Mouse (Mus musculus): Measurements from ENCODE around the gene Fam129a. TPM values are rescaled to one million over a fixed set of nuclear protein-coding genes. Genes with fewer than 3 reads are reported as not detected.

Gene Fam129a
- total RNA-seq, 2 experiments from 2014 or later, result 38.4 to 44.0 TPM

- intact Hi-C loops (cut with DNase I), result no loop called here
- no peak for DNase-seq
Observed at GRCm38 (mm10) chr1:151660883-151661282, 89.9 kb downstream of the Fam129a start.

GRCm38 (mm10) chr1:151661684-151662439 lies 90.9 kb downstream of the Fam129a start:
- peak in 1 of 2 experiments; percentile 46 for DNase-seq
- intact Hi-C loops (cut with DNase I), result no loop called here

GRCm38 (mm10) chr1:151662958-151663357 lies 92.0 kb downstream of the Fam129a start:
- intact Hi-C loops (cut with DNase I), result no loop called here
- no peak for DNase-seq

- intact Hi-C loops (cut with DNase I), result no loop called here
- DNase-seq, result no peak
Observed at GRCm38 (mm10) chr1:151664384-151664783, 93.4 kb downstream of the Fam129a start.

- no peak for DNase-seq
- intact Hi-C loops (cut with DNase I), result no loop called here
Observed at GRCm38 (mm10) chr1:151664837-151665431, 93.9 kb downstream of the Fam129a start.

- intact Hi-C loops (cut with DNase I), result no loop called here
Observed at GRCm38 (mm10) chr1:151667351-151668074, 96.5 kb downstream of the Fam129a start.

GRCm38 (mm10) chr1:151670006-151670591 lies 99.1 kb downstream of the Fam129a start:
- DNase-seq, result no peak
- intact Hi-C loops (cut with DNase I), result no loop called here

More at GRCm38 (mm10) chr1:151667351-151668074, 96.5 kb downstream of the Fam129a start:
- no peak for DNase-seq

- intact Hi-C loops (cut with DNase I), result no loop called here
- no peak for DNase-seq
Observed at GRCm38 (mm10) chr1:151675684-151676083, 104.7 kb downstream of the Fam129a start.

GRCm38 (mm10) chr1:151677185-151677809 lies 106.3 kb downstream of the Fam129a start:
- intact Hi-C loops (cut with DNase I), result no loop called here
- DNase-seq, result peak in 1 of 2 experiments; percentile 35

GRCm38 (mm10) chr1:151677975-151678374 lies 107.0 kb downstream of the Fam129a start:
- intact Hi-C loops (cut with DNase I), result no loop called here
- DNase-seq, result peak; percentile 53 to 61

- no peak for DNase-seq
- intact Hi-C loops (cut with DNase I), result no loop called here
Observed at GRCm38 (mm10) chr1:151679153-151679552, 108.2 kb downstream of the Fam129a start.

- no peak for DNase-seq
- intact Hi-C loops (cut with DNase I), result no loop called here
Observed at GRCm38 (mm10) chr1:151679883-151680613, 109.1 kb downstream of the Fam129a start.

GRCm38 (mm10) chr1:151680971-151681370 lies 110.0 kb downstream of the Fam129a start:
- intact Hi-C loops (cut with DNase I), result no loop called here
- peak in 1 of 2 experiments; percentile 35 for DNase-seq

GRCm38 (mm10) chr1:151682896-151683295 lies 111.9 kb downstream of the Fam129a start:
- intact Hi-C loops (cut with DNase I), result no loop called here
- no peak for DNase-seq

GRCm38 (mm10) chr1:151684451-151684892 lies 113.5 kb downstream of the Fam129a start:
- intact Hi-C loops (cut with DNase I), result no loop called here

GRCm38 (mm10) chr1:151684978-151685377 lies 114.0 kb downstream of the Fam129a start:
- no peak for DNase-seq
- intact Hi-C loops (cut with DNase I), result no loop called here

More at GRCm38 (mm10) chr1:151684451-151684892, 113.5 kb downstream of the Fam129a start:
- peak in 1 of 2 experiments; percentile 34 for DNase-seq

GRCm38 (mm10) chr1:151685666-151686309 lies 114.8 kb downstream of the Fam129a start:
- intact Hi-C loops (cut with DNase I), result no loop called here
- peak in 1 of 2 experiments; percentile 42 for DNase-seq

GRCm38 (mm10) chr1:151686696-151687095 lies 115.7 kb downstream of the Fam129a start:
- intact Hi-C loops (cut with DNase I), result no loop called here
- peak; percentile 70 to 75 for DNase-seq

GRCm38 (mm10) chr1:151689032-151689431 lies 118.0 kb downstream of the Fam129a start:
- intact Hi-C loops (cut with DNase I), result no loop called here
- DNase-seq, result no peak

Measured in heart, postnatal 10 days (tissue).